Mouse (Mus musculus) cerebellum, adult 9-10 months (tissue): ENCODE measurements around the gene Zfp646.
A peak's percentile ranks its signal among the peaks of the same experiment; 100 is the strongest.

Source experiments
- DNase-seq: peaks from one replicate; pipeline ENCODE4 v3.0.0; 2022

Gene Zfp646

DNA sequence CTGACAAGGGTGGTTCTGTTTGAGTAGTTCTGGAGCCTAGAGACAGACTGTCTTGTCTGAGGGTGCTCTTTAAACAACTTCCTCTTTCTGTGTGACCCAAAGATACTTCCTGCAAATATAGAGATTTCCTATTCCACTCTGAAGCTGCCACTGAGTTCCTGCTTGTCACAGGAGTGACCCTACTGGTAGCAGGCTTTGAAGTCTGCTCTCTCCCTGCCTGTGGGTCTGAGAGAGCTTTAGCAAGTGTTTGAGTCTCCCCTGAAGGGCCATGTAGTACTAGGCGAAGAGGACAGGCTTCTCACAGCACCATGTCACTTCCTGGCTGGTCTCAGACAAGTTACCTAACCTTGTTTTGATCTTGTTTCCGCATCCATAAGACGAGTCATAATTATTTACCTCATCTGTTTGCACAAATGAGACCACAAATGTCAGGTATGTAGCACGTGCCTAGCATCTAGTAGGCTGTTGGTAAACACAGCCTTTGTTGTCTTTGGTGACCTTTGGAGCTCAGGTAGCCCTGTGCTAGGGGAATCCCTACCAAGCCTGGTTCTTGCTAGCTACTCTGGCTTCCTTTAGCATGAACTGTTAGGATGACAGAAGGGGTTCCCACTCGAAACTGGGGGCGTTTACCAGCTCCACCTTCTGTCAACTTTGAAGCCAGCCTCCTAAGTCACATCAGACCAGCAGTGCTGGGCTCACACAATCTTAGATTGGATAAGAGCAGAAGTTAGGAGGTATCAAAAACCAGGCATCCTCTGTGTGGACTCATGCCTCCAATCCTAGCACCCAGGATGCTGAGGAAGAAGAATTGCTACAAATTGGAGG lies 46.6 kb downstream of the Zfp646 start:
- DNase-seq = no peak

DNA sequence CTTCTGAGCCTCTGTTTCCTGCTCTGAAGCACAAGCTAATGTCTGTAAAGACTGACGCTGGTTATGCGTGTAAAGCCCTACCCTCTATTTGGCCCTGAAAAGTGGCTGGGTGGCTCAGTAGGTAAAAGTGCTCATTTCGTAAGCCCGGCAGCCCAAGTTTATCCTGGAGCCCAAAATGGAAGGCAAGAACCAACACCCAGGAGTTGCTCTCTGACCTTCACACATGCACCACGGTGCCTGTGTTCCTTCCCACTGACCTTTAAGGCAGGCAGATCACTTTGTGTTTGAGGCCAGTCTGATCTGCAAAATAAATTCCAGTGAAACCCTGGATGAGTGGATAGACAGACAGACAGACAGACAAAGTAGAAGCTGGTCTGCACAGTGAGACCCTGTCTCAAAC lies 47.7 kb downstream of the Zfp646 start:
- no peak for DNase-seq

DNA sequence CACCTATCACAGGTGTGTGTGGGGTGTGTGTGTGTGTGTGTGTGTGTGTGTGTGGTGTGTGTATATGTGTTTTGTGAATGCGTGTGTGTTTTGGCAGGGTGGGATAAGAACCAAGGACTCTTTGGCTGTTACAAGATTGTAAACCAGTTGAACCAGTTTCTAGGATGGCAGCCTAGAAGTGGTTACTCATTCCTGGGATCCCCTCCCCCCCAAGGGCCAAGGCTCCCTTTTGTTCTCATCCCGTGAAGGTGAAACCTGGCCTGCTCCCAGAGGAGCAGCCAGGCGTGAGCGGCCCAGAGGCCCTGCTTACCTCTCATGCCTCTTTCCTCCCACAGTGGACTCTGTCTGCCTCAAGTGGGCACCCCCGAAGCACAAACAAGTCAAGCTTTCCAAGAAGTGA lies 49.2 kb downstream of the Zfp646 start:
- DNase-seq = no peak

DNA sequence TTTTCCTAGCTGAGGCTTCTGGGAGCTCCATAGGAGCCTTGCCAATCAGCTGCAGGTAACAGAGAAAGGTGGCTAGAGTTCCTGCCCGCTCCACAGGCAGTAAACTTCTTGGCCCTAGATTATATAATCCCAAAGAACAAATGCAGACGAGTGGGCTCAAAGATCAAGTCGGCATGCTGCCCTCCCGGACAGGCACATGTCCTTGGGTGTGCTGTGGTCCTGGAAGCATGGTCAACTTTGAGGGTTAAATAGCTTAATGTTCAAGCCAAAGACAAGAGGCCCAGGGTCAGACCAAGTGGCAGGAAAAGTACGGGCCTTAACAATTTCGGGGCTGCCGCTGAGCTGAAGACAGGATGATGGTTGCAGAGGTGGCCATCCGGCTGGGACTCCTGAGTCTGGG lies 50.0 kb downstream of the Zfp646 start:
- DNase-seq = no peak

DNA sequence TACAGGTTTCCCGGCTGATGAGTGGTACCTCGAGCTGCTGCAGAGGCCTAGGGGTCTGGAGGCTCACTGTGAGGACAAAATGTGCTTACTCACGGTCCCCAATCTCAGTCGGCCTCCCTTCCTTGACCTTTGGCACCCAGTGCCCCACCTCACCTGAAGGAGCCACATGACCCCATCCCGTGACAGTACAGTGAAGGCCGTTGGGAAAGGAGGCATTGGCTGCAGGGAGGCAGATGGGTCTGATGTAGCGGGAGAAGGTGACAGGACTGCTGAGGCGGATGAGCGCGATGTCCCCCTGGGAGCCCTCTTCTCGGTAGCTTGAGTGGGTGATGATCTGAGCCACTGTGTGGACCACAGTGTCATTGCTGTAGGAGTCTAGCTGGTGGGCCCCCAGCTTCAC lies 50.8 kb downstream of the Zfp646 start:
- DNase-seq = no peak

DNA sequence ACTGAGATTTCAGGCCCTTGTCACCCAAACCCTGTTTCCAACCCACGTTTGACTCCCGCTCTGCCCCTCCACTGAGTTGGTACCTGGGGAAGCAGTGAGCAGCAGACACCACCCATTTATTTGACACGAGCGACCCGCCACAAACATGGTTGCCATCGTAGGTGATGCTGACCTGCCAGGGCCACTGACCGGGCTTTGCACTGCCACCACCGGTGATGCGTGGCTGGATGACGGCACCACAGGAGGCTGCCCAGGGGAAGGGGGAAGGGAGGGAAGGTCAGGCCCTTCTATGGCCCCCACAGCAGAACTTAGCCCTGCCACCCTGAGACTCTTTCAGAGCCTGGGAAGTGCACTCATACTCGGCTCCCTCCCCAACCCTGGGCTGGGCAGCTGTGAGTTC lies 51.7 kb downstream of the Zfp646 start:
- no peak for DNase-seq

DNA sequence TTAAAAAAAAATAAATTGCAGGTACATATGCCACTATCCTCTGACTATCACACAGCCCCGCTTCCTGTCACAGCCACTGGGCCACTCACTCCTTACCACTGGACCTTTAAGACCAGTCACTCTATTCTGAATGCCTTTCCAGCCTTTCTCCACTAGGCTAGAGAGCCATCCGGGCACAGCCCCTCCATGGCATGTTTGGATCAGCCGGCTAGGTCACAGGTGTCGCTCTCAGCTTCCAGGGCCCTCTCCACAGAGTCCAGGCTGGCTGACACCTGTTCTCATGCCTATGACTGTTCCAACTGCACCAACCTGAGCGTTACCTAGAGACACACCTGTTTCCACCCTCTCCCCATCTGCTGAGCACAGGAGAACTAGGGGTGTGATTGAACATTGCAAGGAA lies 52.6 kb downstream of the Zfp646 start:
- DNase-seq = no peak

DNA sequence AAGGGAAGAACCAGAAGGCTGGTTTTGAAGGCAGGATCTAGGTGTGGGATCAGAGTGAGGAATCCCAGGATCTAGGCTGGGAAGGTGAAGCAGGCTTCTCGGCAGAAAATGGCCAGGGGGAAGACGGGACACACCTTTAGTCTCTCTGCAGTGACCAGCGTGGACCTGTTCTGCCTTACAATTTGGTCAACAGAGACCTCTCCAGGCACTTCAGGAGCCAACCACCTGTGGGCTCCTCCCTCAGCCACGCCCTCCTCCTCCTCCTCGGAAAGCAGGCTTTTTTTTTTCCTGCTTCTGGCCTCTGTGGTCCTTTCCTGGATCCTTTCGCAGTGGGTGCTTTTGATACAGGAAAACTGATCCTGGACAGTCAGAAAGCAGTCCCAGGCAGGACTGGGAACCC lies 53.9 kb downstream of the Zfp646 start, which contains the start of gene Prss8:
Prss8 (minus strand) TSS at position 182 of the 400 bp plus-strand sequence.
- no peak for DNase-seq

DNA sequence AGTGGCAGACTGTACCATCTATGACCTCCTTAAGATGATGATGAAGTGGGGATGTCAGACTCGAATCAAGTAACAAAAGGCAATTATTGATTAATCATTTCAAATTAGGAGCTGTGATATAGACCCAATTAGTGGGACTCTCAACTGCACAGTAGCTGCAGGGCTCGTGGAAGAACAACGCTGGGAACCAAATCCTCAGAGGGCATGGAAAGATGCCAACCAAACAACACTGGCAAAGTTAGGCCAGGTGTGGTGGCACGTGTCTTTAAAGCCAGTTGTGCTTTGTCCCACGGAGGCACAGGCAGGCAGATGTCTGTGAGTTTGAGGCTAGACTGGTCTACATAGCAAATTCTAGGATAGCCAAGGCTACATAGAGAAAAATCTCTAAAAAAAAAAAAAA lies 54.6 kb downstream of the Zfp646 start:
- no peak for DNase-seq

DNA sequence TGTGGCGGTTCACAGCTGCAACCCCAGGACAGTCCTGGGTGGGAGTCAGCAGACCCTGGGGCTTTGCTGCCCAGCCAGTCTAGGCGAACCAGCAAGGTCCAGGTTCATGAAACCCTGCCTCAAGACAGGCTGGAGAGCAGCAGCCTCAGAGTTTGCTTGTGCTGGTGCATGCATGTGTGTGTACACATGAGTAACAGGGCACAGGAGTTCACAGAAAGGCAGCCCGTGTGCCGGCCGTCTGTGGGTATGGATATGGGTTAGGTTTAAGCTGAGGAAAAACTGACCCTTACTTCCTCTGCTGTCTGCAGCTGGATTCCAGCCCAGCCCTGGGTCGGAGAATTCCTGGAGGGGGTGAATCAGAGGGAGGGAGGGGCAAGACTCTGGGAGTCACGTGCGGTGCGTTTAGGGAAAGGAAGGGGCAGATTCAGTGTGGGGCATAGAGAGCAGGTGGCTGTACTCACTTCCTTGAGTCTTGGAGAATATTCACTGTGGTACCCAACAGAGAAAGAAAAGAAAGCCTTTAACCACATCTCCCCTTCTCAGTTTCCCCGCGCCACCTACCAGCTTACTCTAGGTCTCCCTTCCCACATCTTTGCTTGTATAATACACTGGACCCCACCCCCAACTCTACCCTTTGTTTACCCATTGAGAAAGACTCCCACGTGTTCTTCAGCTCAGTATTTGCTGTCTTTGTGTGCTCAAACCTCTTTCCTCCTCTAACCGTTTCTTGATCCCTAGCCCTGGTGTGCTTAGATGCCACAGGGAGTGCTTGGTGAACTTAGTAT lies 55.5 kb downstream of the Zfp646 start:
- DNase-seq = no peak

DNA sequence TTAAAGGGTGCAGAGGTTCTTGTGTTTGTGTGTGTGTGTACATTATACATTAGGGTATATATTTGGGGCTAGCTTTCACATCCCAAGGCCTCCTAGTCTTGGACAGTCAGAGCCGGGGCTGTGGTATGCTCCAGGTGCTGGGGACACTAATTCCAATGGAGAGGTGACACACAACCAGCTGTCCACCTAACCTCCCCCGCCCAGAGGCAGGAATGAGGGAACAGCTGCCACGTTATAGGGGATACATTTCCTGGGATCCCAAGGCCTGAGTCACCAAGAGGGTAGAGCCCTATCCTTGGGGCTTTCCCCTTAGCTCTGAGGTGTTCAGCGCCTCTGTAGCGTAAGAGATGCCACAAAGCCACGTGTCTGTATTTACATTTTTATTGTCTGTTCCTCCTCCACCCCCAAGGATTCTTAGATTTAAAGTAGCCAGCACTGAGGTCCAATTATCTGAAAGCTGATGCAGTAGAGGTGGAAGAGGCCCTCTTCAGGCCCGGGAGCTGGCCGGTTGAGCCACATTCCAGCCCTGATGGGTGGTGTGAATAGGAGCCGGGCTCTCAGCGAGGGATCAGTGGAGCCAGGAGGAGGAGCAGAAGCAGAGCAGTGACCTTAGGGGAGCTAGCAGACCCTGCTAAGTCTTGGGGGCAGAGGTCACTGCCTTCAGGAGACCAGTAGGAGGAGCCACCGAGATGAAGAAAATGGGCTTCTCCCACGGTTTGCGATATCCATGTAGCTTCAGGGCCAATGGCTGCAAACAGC lies 56.4 kb downstream of the Zfp646 start:
- no peak for DNase-seq

DNA sequence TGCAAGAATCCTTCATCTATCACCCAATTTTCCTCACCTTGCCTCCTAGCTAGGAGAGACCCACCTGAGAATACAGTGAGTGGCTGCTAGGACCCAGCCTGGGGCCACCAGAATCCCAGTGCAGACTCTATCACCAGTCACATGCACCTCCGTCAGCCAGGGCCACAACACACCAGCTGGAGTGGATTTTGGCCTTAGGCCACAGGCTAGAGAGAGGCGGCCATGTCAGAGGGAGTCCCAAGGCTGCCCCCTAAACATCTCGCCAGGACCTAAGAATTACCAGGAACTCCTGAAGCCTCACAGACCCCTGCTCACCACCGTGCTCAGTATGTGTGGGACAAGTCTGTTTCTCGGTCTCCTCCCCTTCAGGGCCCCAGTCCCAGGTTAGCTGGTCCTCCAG lies 58.1 kb downstream of the Zfp646 start:
- peak; percentile 36 for DNase-seq

DNA sequence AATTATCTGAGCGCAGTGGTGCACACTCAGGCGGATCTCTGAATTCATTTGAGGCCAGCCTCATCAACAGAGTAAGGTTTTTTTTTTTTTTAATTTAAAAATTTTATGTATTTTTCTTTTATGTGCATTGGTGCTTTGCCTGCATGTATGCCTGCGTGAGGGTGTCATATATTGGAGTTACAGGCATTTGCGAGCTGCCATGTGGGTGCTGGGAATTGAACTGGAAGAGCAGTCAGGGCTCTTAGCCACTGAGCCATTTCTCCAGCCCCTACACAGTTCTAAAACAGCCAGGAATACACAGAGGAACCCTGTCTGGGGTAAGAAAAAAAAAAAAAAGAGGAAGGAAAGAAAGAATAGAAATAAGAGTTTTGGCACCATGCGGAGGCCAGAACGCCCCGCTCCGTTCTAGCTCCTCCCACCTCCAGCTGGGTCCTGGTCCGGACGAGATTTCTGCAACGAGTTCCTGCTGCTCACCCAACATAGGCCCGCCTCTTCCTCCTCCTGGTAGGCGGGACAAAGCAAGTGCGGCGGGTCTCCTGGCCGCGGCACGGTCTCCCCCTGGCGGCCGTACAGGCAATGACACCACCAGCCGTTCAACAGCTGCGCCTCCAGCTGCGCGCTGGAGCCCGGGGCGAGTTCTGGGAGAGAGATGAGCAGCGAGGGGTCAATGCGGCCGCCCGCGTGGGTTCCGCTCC lies 59.2 kb downstream of the Zfp646 start:
- DNase-seq = peak; percentile 94
